Mouse (Mus musculus): ENCODE data around the gene Fgl2.

- TF ChIP-seq POLR2A (IDR thresholded peaks at IDR 0.05; ENCODE audit: control insufficient read depth, extremely low read depth, insufficient read depth, low read length, poor library complexity), result no peak
- TF ChIP-seq CTCF (IDR thresholded peaks at IDR 0.05; ENCODE audit: borderline replicate concordance, control insufficient read depth, extremely low read depth, insufficient read depth, low read length, poor library complexity), result no peak
These were observed 522 bp upstream of the Fgl2 start for GRCm38 (mm10) chr5:21371920-21372319.
